Mouse (Mus musculus): Measurements from ENCODE around the gene Rasgef1b.
A peak's percentile ranks its signal among the peaks of the same experiment; 100 is the strongest.

The Rasgef1b gene

GRCm38 (mm10) chr5:99487009-99487858, 241.6 kb downstream of the Rasgef1b start:
- peak; percentile 89 for DNase-seq

DNA sequence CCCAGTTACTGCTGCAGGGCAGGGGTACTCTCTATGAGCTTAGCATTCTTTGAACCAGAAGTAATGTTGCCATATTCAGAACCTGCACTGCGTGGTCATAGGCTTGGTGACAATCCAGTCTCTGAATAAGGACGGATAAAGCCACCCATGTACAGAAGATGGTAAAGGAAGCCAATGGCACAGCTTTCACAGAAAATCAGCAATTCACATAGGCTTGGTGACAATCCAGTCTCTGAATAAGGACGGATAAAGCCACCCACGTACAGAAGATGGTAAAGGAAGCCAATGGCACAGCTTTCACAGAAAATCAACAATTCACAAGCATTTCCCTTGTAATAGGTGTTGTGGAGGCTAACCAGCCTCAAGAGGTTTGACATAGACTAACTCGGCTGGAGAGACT, 245.7 kb downstream of the Rasgef1b start:
- no peak for DNase-seq

DNA sequence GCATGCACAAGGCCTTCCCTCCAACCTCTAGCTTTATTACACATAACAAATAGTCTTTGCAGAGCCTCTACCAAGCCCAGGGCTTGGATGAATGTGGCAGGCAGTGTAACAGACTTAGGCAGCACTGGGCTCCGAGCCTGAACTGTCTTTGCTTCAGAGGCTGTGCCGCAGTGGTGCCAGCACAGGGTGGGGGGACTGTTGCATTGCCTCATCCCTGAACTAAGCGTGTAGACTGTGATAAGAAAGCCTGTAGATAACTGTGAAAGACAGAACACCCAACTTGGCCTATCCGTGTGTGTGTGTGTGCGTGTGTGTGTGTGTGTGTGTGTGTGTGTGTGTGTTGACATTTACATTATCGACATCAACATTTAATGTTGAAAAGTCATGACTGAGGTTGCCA, 246.3 kb downstream of the Rasgef1b start:
- DNase-seq, result peak; percentile 81

- DNase-seq, result no peak
These were observed 246.8 kb downstream of the Rasgef1b start for GRCm38 (mm10) chr5:99482016-99482415.

DNA sequence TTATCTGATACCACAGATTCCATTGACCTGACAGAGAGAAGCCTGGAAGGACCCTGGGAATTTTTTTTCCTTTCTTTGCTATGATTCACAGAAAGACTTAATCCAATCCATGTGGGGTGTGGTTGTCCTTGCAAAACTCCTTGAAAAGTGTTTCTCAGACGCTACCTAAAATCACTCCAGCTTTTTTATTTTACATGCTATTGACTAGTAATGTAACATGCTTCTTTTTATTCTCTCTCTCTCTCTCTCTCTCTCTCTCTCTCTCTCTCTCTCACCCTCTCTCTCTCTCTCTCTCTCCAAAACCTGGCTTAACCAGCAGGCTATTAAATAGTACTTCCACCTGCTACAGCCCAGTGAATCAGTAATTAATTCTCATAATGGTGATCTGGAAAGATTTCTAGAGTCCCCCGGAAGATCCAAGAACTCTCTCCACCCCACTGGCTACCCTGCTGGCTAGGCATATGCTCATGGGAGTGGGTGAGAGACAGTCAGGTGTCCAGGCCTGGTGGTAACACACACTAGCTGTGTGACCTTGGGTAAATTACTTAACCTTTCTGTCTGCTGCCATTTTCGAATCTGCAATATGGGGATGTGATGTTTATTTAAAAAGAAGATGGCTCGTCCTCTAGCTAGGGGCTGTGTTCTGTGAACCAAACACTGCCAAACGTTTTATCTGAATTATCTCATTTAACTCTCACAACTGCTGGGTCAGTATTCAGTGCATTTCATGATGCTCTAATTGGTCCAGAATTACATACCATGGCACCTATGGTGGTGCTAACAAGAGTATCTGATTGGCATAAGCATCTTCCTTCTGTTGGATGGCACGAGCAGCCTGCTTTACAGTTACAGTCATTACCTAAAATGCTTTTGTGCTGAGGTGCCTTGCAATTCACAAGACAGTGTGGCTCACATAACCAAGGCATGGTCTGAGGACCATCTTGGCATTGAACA, 248.5 kb downstream of the Rasgef1b start:
- peak; percentile 74 for DNase-seq

DNA sequence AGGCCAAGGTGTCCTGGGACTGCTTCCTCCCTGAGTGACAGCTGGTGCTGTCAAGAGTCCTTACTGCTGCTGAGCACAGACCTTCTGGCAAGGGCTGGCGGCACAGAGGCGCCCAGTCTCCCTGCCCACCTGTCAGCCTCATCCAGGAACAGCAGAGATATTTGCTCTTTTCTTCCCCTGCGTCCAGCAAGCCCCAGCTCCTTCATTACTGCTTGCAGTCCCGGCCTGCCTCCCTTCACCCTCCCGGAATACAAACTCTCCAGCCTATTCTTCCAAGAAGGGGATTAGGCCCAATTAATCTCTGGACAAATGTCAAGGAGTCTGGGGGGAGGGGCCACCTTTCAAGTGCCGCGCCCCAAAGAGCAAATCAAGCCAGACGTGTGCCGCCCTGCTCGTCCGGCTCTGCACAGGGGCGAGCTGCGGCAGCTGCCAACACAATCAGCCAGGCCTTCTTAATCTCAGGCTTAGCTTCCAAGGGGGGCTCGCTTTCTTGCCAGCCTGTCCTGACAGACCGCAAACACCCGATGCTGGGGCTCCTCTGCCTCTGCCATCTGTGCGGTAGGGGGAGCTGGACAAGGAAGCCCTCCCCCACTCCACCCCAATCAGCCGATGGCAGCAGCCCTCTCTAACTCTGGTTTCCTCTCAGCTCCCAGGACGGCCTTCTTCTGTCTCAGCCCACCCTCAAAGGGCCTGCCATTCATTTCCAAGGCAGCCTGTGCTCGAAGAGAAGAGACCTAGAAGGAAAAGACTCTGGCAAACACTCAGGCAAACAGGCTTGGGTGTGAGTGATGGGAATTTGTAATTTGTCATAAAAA, 249.4 kb downstream of the Rasgef1b start:
- peak; percentile 94 for DNase-seq

DNA sequence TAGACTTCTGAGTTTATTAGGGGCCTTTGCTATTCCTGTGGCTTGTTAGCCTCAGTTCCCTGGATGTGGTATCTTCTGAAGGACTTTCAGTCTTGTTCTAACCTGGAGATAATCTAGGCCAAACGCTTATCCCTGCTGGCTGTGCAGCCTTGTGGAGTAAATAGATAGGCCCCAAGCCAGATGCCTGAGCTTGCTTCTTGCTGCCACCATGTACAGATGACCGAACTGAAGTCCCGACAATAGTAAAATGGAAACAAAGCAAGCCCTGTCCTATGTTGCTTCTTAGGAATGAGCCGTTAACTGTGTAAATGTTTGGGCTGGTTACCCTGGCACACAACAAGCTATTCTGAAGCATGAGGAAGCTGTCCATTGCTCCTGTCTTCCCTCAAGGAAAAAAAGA, 250.1 kb downstream of the Rasgef1b start:
- DNase-seq, result peak; percentile 80

GRCm38 (mm10) chr5:99477420-99477815, 251.4 kb downstream of the Rasgef1b start:
- DNase-seq, result peak; percentile 49

DNA sequence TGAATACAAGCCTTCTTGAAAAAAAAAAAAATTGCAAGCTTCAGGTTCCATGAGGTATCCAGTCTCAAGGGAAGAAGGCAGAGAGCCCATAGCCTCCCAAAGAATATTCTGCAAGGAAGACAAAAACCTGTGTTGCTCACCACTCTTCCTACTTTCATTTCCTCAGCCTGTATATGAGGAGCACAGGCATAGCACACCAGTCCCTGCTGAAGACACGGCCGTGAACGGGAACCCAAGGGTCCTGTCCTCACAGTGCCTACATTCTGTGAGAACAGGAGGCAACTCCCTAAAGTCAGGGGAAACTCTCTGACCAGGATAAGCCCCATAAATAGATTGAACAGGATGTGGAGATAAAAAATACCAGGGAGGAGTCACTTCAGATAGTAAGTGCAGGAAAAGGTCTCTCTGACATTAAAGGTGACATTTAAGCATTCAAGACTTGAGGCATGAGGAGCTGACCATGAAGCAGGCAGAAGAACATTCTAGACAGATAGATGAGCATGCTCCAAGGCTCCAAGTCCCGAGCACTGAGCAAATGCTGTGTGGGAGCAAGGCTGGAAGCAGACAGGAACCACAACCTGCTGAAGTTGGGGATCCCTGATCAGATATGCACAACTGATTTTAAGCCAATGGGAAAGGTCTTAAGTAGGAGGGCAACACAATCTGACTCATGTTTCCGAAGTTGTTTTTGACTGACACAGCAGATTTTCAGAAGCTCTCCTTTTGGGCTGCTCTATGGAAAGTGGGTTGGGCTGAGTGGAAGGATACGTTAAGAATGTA, 252.0 kb downstream of the Rasgef1b start:
- DNase-seq, result peak; percentile 58

- peak; percentile 53 for DNase-seq
These were observed 256.1 kb downstream of the Rasgef1b start for GRCm38 (mm10) chr5:99472607-99473335.

- DNase-seq, result peak; percentile 10
These were observed 257.1 kb downstream of the Rasgef1b start for GRCm38 (mm10) chr5:99471790-99472189.

DNA sequence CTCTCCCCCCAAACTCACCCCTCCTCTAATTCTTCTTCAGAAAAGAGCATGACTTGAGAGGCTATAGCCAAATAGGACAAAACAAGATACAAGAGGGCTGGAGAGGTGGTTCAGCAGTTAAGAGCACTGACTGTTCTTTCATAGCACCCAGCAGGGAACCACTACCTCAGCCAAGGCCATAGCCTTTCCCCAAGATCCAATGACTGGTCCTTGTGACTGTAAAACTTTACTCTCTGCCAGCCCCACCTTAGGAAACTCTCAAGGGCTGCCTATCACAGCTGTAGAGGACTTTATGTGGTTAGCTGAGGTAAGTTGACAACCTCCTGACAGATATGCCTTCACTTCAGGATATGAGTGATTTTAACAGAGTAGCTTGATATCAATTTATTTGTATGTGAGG, 258.3 kb downstream of the Rasgef1b start:
- peak; percentile 95 for DNase-seq

GRCm38 (mm10) chr5:99459007-99459406, 269.9 kb downstream of the Rasgef1b start:
- peak; percentile 19 for DNase-seq

- peak; percentile 83 for DNase-seq
These were observed 271.6 kb downstream of the Rasgef1b start for GRCm38 (mm10) chr5:99457291-99457690.

DNA sequence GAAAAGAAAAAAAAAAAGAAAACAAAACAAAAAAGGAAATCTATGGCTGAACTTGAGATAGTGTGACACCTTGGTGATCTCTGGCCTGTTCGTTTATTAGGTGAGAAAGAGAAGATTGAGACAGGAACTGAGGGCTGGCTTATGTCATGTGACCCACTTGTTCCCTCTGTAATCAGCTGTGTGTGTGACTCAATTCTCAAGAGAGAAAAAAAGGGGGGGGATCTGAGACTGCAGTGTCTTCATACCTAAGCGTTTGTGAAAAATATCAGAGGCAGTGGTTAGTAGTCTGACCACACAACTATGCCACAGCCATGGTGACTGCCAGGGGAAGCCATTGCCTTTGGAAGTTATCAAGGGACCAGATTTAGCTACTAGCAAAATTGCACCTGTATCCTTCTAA, 276.9 kb downstream of the Rasgef1b start:
- peak; percentile 22 for DNase-seq

DNA sequence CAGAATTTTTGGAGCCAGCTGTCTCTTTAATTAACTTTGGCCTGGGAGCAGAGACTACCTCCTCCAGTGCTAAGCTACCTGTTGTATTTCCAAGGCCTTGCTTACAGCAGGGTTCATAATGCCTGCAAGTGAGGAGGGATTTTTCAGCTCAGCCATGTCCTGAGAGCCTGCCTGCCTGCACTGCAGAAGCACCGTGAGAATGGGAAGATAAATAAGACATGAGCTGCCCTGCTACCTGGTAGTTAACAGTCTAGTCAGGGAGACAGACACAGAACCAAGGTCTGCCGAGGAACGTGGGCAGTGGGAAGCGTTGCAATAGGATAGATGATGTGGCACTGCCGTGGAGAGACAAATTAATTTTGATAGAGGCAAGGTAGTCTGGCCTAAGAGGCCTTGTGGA, 277.4 kb downstream of the Rasgef1b start:
- DNase-seq, result peak; percentile 24

DNA sequence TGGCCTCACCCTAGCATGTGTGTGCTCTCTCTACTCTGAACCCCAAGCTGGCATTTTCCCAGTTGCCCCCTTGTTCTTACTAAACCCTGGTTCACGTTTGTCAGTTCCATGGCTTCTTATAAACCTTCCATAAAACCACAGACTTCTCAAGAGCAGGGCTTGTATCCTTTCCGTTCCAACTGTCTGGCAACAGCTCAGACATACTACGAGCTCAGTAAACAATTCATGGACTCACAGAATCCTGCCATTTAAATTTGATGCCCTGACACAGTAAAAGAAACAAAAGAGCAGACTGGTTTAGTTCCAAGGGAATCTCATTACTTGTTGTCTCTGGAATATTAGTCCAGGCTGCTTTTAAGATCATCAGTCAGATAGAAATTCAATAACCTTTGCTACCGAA, 277.9 kb downstream of the Rasgef1b start:
- DNase-seq, result peak; percentile 2

GRCm38 (mm10) chr5:99450463-99450862, 278.4 kb downstream of the Rasgef1b start:
- DNase-seq, result peak; percentile 53

DNA sequence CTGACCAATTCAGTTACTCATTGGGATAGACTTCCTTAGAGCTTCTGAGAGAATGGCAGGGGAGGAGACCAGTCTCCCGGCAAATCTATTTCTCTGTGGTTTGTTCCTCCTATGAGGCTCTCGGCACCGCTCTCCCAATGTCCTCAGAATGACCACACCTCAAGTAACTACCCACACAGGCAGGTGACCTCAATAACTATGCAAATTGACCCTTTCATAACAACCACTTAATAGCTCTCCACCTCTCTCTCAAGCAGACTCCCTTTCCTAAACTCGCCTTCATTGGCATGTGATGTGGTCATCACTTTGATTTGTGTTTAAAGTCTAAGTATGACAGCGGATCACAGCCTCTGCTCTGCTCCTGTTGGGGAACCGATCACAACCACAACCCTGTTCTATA, 281.4 kb downstream of the Rasgef1b start:
- DNase-seq, result peak; percentile 64

GRCm38 (mm10) chr5:99445242-99445641, 283.6 kb downstream of the Rasgef1b start:
- peak; percentile 45 for DNase-seq

DNA sequence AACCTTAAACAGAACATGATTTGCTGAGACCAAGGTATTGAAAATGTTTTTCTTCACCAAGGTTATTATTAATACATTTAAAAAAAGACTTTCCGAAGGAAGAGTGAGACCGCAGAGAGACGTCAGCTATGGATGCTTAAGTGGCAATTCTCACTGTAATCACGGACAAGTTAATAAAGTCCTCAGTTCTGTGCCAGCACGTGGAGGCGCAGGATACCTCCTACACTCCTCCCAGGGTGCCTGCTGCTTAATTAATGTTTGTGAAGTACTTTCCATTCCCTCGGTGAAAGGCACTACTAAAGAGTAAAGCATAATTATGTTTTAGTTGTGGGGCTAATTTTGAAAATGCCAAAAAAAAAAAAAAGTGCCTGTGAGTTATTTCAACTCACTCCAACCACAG, 284.1 kb downstream of the Rasgef1b start:
- no peak for DNase-seq
